ENCODE assay signal across 8 mouse cellular contexts in genomic region chr13:46043016-46043415, GRCm38 (mm10).
DNase-seq lines count a peak whose midpoint lies in the region; ATAC-seq and TF ChIP-seq lines count a peak whose summit lies in the region.
"Had no signal": no experiment of that assay in that cellular context is flagged by ENCODE, and none has a peak within 500 bp of the region (broad histone marks: within the 10 kb centered on the region; RNA-seq: fewer than 3 reads in every experiment).

No protein-coding gene starts in this region.

- H3K36me3 ChIP-seq in lung, embryonic 14.5 days (ENCODE audit: insufficient read depth) = no peaks in the 10 kb centered on the region
- no peaks in the 10 kb centered on the region for H3K36me3 ChIP-seq in intestine, embryonic 14.5 days (ENCODE audit: control insufficient read depth, insufficient read depth, low read length)
- H3K36me3 ChIP-seq in macrophage (ENCODE audit: inconsistent target) = no peaks in the 10 kb centered on the region
- H3K36me3 ChIP-seq in midbrain, embryonic 11.5 days (ENCODE audit: control insufficient read depth, insufficient read depth, low read length) = no peaks in the 10 kb centered on the region
- H3K36me3 ChIP-seq: embryonic facial prominence, embryonic 15.5 days had no signal

- H3K79me2 ChIP-seq in macrophage (ENCODE audit: inconsistent target) = no peaks in the 10 kb centered on the region

- no peak overlapping the region for H3K27ac ChIP-seq in lung, embryonic 14.5 days (ENCODE audit: low read depth)
- H3K27ac ChIP-seq in intestine, embryonic 14.5 days (ENCODE audit: low read depth) = no peak overlapping the region
- no peak overlapping the region for H3K27ac ChIP-seq in macrophage
- no peak overlapping the region for H3K27ac ChIP-seq in midbrain, embryonic 11.5 days (ENCODE audit: low read depth, low read length)
- H3K27ac ChIP-seq: embryonic facial prominence, embryonic 15.5 days had no signal

- 58% methylated on average over 10 of the region's 10 CpGs for WGBS in lung, embryonic 14.5 days
- 34% methylated on average over 10 of the region's 10 CpGs for WGBS in lung, adult 2 months
- WGBS in intestine, embryonic 14.5 days = 64% methylated on average over 10 of the region's 10 CpGs
- WGBS in macrophage (ENCODE audit: missing documents) = 2% methylated on average over 10 of the region's 10 CpGs
- WGBS in midbrain, embryonic 11.5 days = 60% methylated on average over 10 of the region's 10 CpGs

- no peaks in the 10 kb centered on the region for H3K4me1 ChIP-seq in lung, embryonic 14.5 days (ENCODE audit: insufficient read depth)
- H3K4me1 ChIP-seq in lung, adult 2 months (ENCODE audit: control insufficient read depth, insufficient read depth, low read length) = no peaks in the 10 kb centered on the region
- H3K4me1 ChIP-seq in intestine, embryonic 14.5 days (replicated peaks; ENCODE audit: control insufficient read depth, insufficient read depth, low read length) = no peaks in the 10 kb centered on the region
- peaks cover 21% of the 10 kb centered on the region for H3K4me1 ChIP-seq in midbrain, embryonic 11.5 days (ENCODE audit: control insufficient read depth, insufficient read depth, low read length)

- H3K9ac ChIP-seq in lung, embryonic 14.5 days = no peak overlapping the region
- no peak overlapping the region for H3K9ac ChIP-seq in intestine, embryonic 14.5 days (ENCODE audit: low read length)
- no peak overlapping the region for H3K9ac ChIP-seq in midbrain, embryonic 11.5 days (ENCODE audit: low read length)
- H3K9ac ChIP-seq: embryonic facial prominence, embryonic 15.5 days had no signal

- peak; percentile 25 for DNase-seq in lung, embryonic 14.5 days
- no peak for DNase-seq in lung, adult 2 months
- DNase-seq in brain, adult 2 months (ENCODE audit: low read depth, low spot score) = peak; percentile 79
- no peak for DNase-seq in intestine, embryonic 14.5 days (ENCODE audit: low spot score)
- DNase-seq in c-Kit-positive CD71-positive TER-119-positive erythroid progenitor cells, embryonic 14.5 days (ENCODE audit: low spot score) = no peak
- DNase-seq in midbrain, embryonic 11.5 days (ENCODE audit: low spot score, missing footprints) = no peak

- peak overlapping the region; percentile 23; the same call in 1 of the 2 replicates for H3K4me2 ChIP-seq in lung, embryonic 14.5 days
- H3K4me2 ChIP-seq in intestine, embryonic 14.5 days (ENCODE audit: low read length) = no peak overlapping the region; the same call in 1 of the 2 replicates
- no peak overlapping the region for H3K4me2 ChIP-seq in midbrain, embryonic 11.5 days
- H3K4me2 ChIP-seq: embryonic facial prominence, embryonic 15.5 days had no signal

- no peak for TF ChIP-seq POLR2A in lung, adult 2 months (IDR thresholded peaks at IDR 0.05; ENCODE audit: borderline replicate concordance, extremely low read depth, low read depth, low read length)

- no peak for ATAC-seq in lung, embryonic 14.5 days (ENCODE audit: insufficient read depth)
- ATAC-seq in intestine, embryonic 14.5 days (replicated peaks; ENCODE audit: low FRiP score, low TSS enrichment, low read depth) = peak; percentile 27; the same call in 1 of the 2 replicates
- no peak for ATAC-seq in midbrain, embryonic 11.5 days (ENCODE audit: low FRiP score)

- no peaks in the 10 kb centered on the region for H3K9me3 ChIP-seq in lung, embryonic 14.5 days (ENCODE audit: low read depth, low read length)
- no peaks in the 10 kb centered on the region for H3K9me3 ChIP-seq in intestine, embryonic 14.5 days (ENCODE audit: control insufficient read depth, low read length)
- no peaks in the 10 kb centered on the region for H3K9me3 ChIP-seq in midbrain, embryonic 11.5 days (ENCODE audit: control insufficient read depth, low read length)
- H3K9me3 ChIP-seq: embryonic facial prominence, embryonic 15.5 days had no signal

- H3K4me3 ChIP-seq in lung, embryonic 14.5 days (ENCODE audit: low read depth, low read length) = no peak overlapping the region
- H3K4me3 ChIP-seq in lung, adult 2 months (replicated peaks; ENCODE audit: extremely low read depth, low read depth, low read length) = no peak overlapping the region
- H3K4me3 ChIP-seq in intestine, embryonic 14.5 days (ENCODE audit: low read depth, low read length) = no peak overlapping the region
- H3K4me3 ChIP-seq in macrophage (ENCODE audit: inconsistent target) = peak overlapping the region; percentile 14; the same call in 1 of the 2 replicates
- H3K4me3 ChIP-seq in midbrain, embryonic 11.5 days (ENCODE audit: low read depth, low read length) = no peak overlapping the region
- H3K4me3 ChIP-seq: embryonic facial prominence, embryonic 15.5 days had no signal

- no peaks in the 10 kb centered on the region for H3K27me3 ChIP-seq in lung, embryonic 14.5 days (ENCODE audit: insufficient read depth, low read length)
- no peaks in the 10 kb centered on the region for H3K27me3 ChIP-seq in intestine, embryonic 14.5 days (replicated peaks; ENCODE audit: control insufficient read depth, insufficient read depth, low read length)
- H3K27me3 ChIP-seq in midbrain, embryonic 11.5 days (ENCODE audit: control insufficient read depth, insufficient read depth, low read length) = no peaks in the 10 kb centered on the region
- H3K27me3 ChIP-seq: embryonic facial prominence, embryonic 15.5 days had no signal

- no peak for TF ChIP-seq CTCF in lung, embryonic 14.5 days (IDR thresholded peaks at IDR 0.05; ENCODE audit: low read depth)
- no peak for TF ChIP-seq CTCF in lung, adult 2 months (IDR thresholded peaks at IDR 0.05; ENCODE audit: insufficient read depth, low read length)

Comparison
In these comparisons a context has a peak if more than half of its experiments do, and no peak if none do; other contexts are left out.
1. DNase-seq: peak in lung, embryonic 14.5 days (single experiment) and brain, adult 2 months (single experiment); none in lung, adult 2 months (single experiment), intestine, embryonic 14.5 days (single experiment), c-Kit-positive CD71-positive TER-119-positive erythroid progenitor cells, embryonic 14.5 days (single experiment) and midbrain, embryonic 11.5 days (single experiment).